Mouse (Mus musculus): ENCODE results near the gene Abcc4. TPM values are rescaled to one million over a fixed set of nuclear protein-coding genes. Genes with fewer than 3 reads are reported as not detected.

The Abcc4 gene
- polyA plus RNA-seq, 1 experiment from 2014 or later, result 2.6 TPM

GRCm38 (mm10) chr14:118714320-118714719, 8.3 kb upstream of the Abcc4 start:
- Histone ChIP-seq H3K27me3 (replicated peaks; ENCODE audit: control insufficient read depth, insufficient read depth, low read length) (no peaks in the 10 kb centered on the region), H3K9ac (ENCODE audit: low read depth, low read length) (no peak overlapping the region), H3K36me3 (ENCODE audit: control insufficient read depth, insufficient read depth, low read length) (no peaks in the 10 kb centered on the region), H3K27ac (ENCODE audit: low read depth, low read length) (no peak overlapping the region), H3K4me2 (ENCODE audit: low read length) (no peak overlapping the region), H3K4me1 (ENCODE audit: control insufficient read depth, insufficient read depth, low read depth, low read length) (peaks cover 17% of the 10 kb centered on the region), H3K9me3 (ENCODE audit: control insufficient read depth, low read length) (no peaks in the 10 kb centered on the region), H3K4me3 (ENCODE audit: low read length) (no peak overlapping the region)
- 85% methylated on average over 2 of the region's 2 CpGs for WGBS
- no peak for ATAC-seq

DNA sequence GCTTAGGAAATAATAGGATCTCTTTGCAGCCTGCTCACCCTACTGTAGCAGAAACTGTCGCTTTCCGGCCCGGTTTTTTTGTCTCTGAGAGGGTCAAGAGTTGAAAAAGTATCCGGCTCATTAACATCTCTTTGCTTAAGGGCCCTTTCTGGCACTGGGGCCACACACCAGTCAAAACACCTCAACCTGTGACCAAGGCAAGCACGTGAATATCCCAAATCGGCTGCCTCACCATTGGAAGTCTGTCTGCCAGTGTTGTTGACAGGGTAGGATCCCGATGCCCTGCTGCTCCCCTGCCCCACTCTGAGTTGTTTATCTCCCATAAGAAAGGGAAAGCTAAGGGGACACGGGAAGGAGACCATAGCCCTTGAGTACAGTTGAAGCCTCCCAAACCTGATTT, 7.8 kb upstream of the Abcc4 start:
- Histone ChIP-seq H3K4me3 (ENCODE audit: low read length) (peak overlapping the region; percentile 42), H3K27ac (ENCODE audit: low read depth, low read length) (no peak overlapping the region), H3K4me1 (ENCODE audit: control insufficient read depth, insufficient read depth, low read depth, low read length) (peaks cover 18% of the 10 kb centered on the region), H3K36me3 (ENCODE audit: control insufficient read depth, insufficient read depth, low read length) (no peaks in the 10 kb centered on the region), H3K27me3 (replicated peaks; ENCODE audit: control insufficient read depth, insufficient read depth, low read length) (no peaks in the 10 kb centered on the region), H3K4me2 (ENCODE audit: low read length) (peak overlapping the region; percentile 80), H3K9ac (ENCODE audit: low read depth, low read length) (peak overlapping the region; percentile 58), H3K9me3 (ENCODE audit: control insufficient read depth, low read length) (no peaks in the 10 kb centered on the region)
- WGBS, result 8% methylated on average over 8 of the region's 8 CpGs
- 0 out of 2 replicates have a peak, but pooled peaks have one; percentile 8 for ATAC-seq

GRCm38 (mm10) chr14:118713408-118713807, 7.4 kb upstream of the Abcc4 start:
- ATAC-seq, result peak; percentile 26; the same call in 1 of the 2 replicates
- H3K4me2 ChIP-seq (ENCODE audit: low read length), result peak overlapping the region; percentile 80
- whole genome bisulfite sequencing, result under 1% methylated on average over 18 of the region's 18 CpGs
- peaks cover 18% of the 10 kb centered on the region for H3K4me1 ChIP-seq (ENCODE audit: control insufficient read depth, insufficient read depth, low read depth, low read length)
- H3K27ac ChIP-seq (ENCODE audit: low read depth, low read length), result 0 out of 2 replicates have a peak overlapping the region, but pooled peaks have one; percentile 27
- peak overlapping the region; percentile 58 for H3K9ac ChIP-seq (ENCODE audit: low read depth, low read length)
- no peaks in the 10 kb centered on the region for H3K9me3 ChIP-seq (ENCODE audit: control insufficient read depth, low read length)
- H3K36me3 ChIP-seq (ENCODE audit: control insufficient read depth, insufficient read depth, low read length), result no peaks in the 10 kb centered on the region
- no peaks in the 10 kb centered on the region for H3K27me3 ChIP-seq (replicated peaks; ENCODE audit: control insufficient read depth, insufficient read depth, low read length)
- peak overlapping the region; percentile 42 for H3K4me3 ChIP-seq (ENCODE audit: low read length)

DNA sequence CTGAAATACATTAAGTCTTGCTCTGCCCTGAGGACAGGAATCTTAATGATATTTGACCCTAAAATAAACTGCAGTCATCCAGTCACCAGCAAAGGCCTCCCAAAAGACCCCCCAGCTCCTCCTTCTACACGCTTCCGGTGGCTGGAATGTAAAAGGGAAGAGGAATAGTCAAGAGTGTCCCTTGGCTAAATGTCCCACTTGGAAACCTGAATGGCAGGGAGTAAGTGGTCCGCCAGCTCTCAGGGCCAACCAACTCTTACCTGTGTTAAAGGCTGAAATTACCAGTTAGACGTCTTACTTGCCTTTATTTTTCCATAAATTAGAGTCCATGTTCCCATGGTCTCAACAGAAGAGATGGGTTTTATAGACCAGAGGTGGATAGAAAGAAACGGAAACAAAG, 6.9 kb upstream of the Abcc4 start:
- H3K9me3 ChIP-seq (ENCODE audit: control insufficient read depth, low read length), result no peaks in the 10 kb centered on the region
- peaks cover 18% of the 10 kb centered on the region for H3K4me1 ChIP-seq (ENCODE audit: control insufficient read depth, insufficient read depth, low read depth, low read length)
- WGBS, result 49% methylated on average over 5 of the region's 5 CpGs
- H3K27me3 ChIP-seq (replicated peaks; ENCODE audit: control insufficient read depth, insufficient read depth, low read length), result no peaks in the 10 kb centered on the region
- peak overlapping the region; percentile 42 for H3K4me3 ChIP-seq (ENCODE audit: low read length)
- ATAC-seq, result no peak
- H3K4me2 ChIP-seq (ENCODE audit: low read length), result peak overlapping the region; percentile 80
- no peaks in the 10 kb centered on the region for H3K36me3 ChIP-seq (ENCODE audit: control insufficient read depth, insufficient read depth, low read length)
- H3K27ac ChIP-seq (ENCODE audit: low read depth, low read length), result no peak overlapping the region
- H3K9ac ChIP-seq (ENCODE audit: low read depth, low read length), result no peak overlapping the region

DNA sequence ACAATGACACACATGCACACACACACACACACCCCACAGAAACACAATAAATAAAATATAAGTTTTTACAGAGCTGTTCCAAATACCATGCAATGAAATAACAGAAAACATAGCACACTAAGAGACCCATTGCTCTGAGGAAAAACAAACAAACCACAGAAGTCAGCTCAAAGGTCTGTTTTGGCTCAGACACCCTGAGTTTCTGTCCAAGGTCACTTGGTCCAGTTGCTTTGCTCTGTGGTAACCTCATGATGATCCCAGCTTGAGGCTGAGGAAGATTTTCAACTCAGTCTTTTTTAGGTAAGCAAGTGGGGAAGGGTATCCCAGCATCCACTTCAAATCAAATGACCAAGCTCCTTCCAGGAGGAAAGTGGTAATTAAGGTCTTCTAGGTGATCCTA, 4.9 kb upstream of the Abcc4 start:
- Histone ChIP-seq H3K4me3 (ENCODE audit: low read length) (no peak overlapping the region), H3K4me1 (ENCODE audit: control insufficient read depth, insufficient read depth, low read depth, low read length) (peaks cover 21% of the 10 kb centered on the region), H3K27me3 (replicated peaks; ENCODE audit: control insufficient read depth, insufficient read depth, low read length) (no peaks in the 10 kb centered on the region), H3K9ac (ENCODE audit: low read depth, low read length) (no peak overlapping the region), H3K36me3 (ENCODE audit: control insufficient read depth, insufficient read depth, low read length) (no peaks in the 10 kb centered on the region), H3K27ac (ENCODE audit: low read depth, low read length) (no peak overlapping the region), H3K4me2 (ENCODE audit: low read length) (no peak overlapping the region), H3K9me3 (ENCODE audit: control insufficient read depth, low read length) (no peaks in the 10 kb centered on the region)
- no peak for ATAC-seq

GRCm38 (mm10) chr14:118709736-118710135, 3.7 kb upstream of the Abcc4 start:
- no peak overlapping the region for H3K4me3 ChIP-seq (ENCODE audit: low read length)
- no peak overlapping the region for H3K9ac ChIP-seq (ENCODE audit: low read depth, low read length)
- WGBS, result 24% methylated on average over 11 of the region's 11 CpGs
- no peaks in the 10 kb centered on the region for H3K9me3 ChIP-seq (ENCODE audit: control insufficient read depth, low read length)
- H3K36me3 ChIP-seq (ENCODE audit: control insufficient read depth, insufficient read depth, low read length), result no peaks in the 10 kb centered on the region
- no peak overlapping the region for H3K4me2 ChIP-seq (ENCODE audit: low read length)
- ATAC-seq, result peak; percentile 73
- H3K4me1 ChIP-seq (ENCODE audit: control insufficient read depth, insufficient read depth, low read depth, low read length), result peaks cover 21% of the 10 kb centered on the region
- 0 out of 2 replicates have a peak overlapping the region, but pooled peaks have one; percentile 10 for H3K27ac ChIP-seq (ENCODE audit: low read depth, low read length)
- H3K27me3 ChIP-seq (replicated peaks; ENCODE audit: control insufficient read depth, insufficient read depth, low read length), result no peaks in the 10 kb centered on the region

- 78% methylated on average over 5 of the region's 5 CpGs for WGBS
- no peak for ATAC-seq
- H3K27me3 ChIP-seq (replicated peaks; ENCODE audit: control insufficient read depth, insufficient read depth, low read length), result peaks cover 2% of the 10 kb centered on the region; the same call in 1 of the 2 replicates
Observed at GRCm38 (mm10) chr14:118708126-118708525, 2.1 kb upstream of the Abcc4 start.

GRCm38 (mm10) chr14:118706962-118707361, 943 bp upstream of the Abcc4 start:
- Histone ChIP-seq H3K4me2 (ENCODE audit: low read length) (peak overlapping the region; percentile 95), H3K4me3 (ENCODE audit: low read length) (no peak overlapping the region), H3K36me3 (ENCODE audit: control insufficient read depth, insufficient read depth, low read length) (no peaks in the 10 kb centered on the region), H3K9ac (ENCODE audit: low read depth, low read length) (no peak overlapping the region), H3K9me3 (ENCODE audit: control insufficient read depth, low read length) (no peaks in the 10 kb centered on the region), H3K27me3 (replicated peaks; ENCODE audit: control insufficient read depth, insufficient read depth, low read length) (peaks cover 2% of the 10 kb centered on the region; the same call in 1 of the 2 replicates), H3K27ac (ENCODE audit: low read depth, low read length) (no peak overlapping the region), H3K4me1 (ENCODE audit: control insufficient read depth, insufficient read depth, low read depth, low read length) (peaks cover 12% of the 10 kb centered on the region)
- WGBS, result 82% methylated on average over 11 of the region's 11 CpGs
- ATAC-seq, result no peak

More at GRCm38 (mm10) chr14:118708126-118708525, 2.1 kb upstream of the Abcc4 start:
- H3K27ac ChIP-seq (ENCODE audit: low read depth, low read length), result no peak overlapping the region
- no peak overlapping the region for H3K9ac ChIP-seq (ENCODE audit: low read depth, low read length)
- H3K4me1 ChIP-seq (ENCODE audit: control insufficient read depth, insufficient read depth, low read depth, low read length), result peaks cover 13% of the 10 kb centered on the region
- no peaks in the 10 kb centered on the region for H3K36me3 ChIP-seq (ENCODE audit: control insufficient read depth, insufficient read depth, low read length)
- no peak overlapping the region for H3K4me2 ChIP-seq (ENCODE audit: low read length)
- no peak overlapping the region for H3K4me3 ChIP-seq (ENCODE audit: low read length)
- H3K9me3 ChIP-seq (ENCODE audit: control insufficient read depth, low read length), result no peaks in the 10 kb centered on the region

GRCm38 (mm10) chr14:118705465-118705807, 583 bp downstream of the Abcc4 start:
- H3K4me3 ChIP-seq (ENCODE audit: low read length), result peak overlapping the region; percentile 72
- peak overlapping the region; percentile 95 for H3K4me2 ChIP-seq (ENCODE audit: low read length)
- no peaks in the 10 kb centered on the region for H3K9me3 ChIP-seq (ENCODE audit: control insufficient read depth, low read length)
- peaks cover 12% of the 10 kb centered on the region for H3K4me1 ChIP-seq (ENCODE audit: control insufficient read depth, insufficient read depth, low read depth, low read length)
- H3K36me3 ChIP-seq (ENCODE audit: control insufficient read depth, insufficient read depth, low read length), result no peaks in the 10 kb centered on the region
- peaks cover 2% of the 10 kb centered on the region; the same call in 1 of the 2 replicates for H3K27me3 ChIP-seq (replicated peaks; ENCODE audit: control insufficient read depth, insufficient read depth, low read length)
- no peak for ATAC-seq
- H3K9ac ChIP-seq (ENCODE audit: low read depth, low read length), result peak overlapping the region; percentile 76
- WGBS, result 0% methylated on average over 9 of the region's 10 CpGs
- no peak overlapping the region for H3K27ac ChIP-seq (ENCODE audit: low read depth, low read length)

DNA sequence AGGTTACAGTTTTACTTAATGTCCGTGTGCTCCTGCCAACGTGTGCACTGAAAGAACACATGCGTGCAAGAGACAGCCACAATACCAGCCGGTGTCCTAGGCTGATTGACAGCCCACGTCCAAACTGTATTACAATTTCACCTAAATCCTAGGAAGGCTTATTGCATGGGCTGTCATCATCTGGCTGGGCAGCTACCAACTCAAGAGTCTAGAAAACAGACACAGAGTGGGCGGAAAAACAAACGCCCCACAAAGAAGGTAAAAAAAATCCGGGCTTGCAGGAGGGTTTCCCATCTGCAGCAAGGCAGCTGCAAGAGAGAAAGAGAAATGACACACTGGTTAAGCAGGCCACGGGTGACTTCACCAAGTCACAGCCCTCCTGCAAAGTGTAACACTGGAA, 2.7 kb downstream of the Abcc4 start:
- peaks cover 4% of the 10 kb centered on the region for H3K4me1 ChIP-seq (ENCODE audit: control insufficient read depth, insufficient read depth, low read depth, low read length)
- H3K4me2 ChIP-seq (ENCODE audit: low read length), result no peak overlapping the region
- H3K27me3 ChIP-seq (replicated peaks; ENCODE audit: control insufficient read depth, insufficient read depth, low read length), result peaks cover 2% of the 10 kb centered on the region; the same call in 1 of the 2 replicates
- H3K9me3 ChIP-seq (ENCODE audit: control insufficient read depth, low read length), result no peaks in the 10 kb centered on the region
- H3K27ac ChIP-seq (ENCODE audit: low read depth, low read length), result no peak overlapping the region
- ATAC-seq, result no peak
- H3K36me3 ChIP-seq (ENCODE audit: control insufficient read depth, insufficient read depth, low read length), result no peaks in the 10 kb centered on the region
- no peak overlapping the region for H3K4me3 ChIP-seq (ENCODE audit: low read length)
- WGBS, result 68% methylated on average over 9 of the region's 9 CpGs
- H3K9ac ChIP-seq (ENCODE audit: low read depth, low read length), result no peak overlapping the region

All from hindbrain, embryonic 16.5 days (tissue).